Mouse (Mus musculus) lung, postnatal 0 days (tissue): Measurements from ENCODE around the gene Myl9.

Source experiments
- CTCF ChIP-seq: IDR thresholded peaks from 2 replicates; pipeline ENCODE4 v1.5.1; 2016; ENCODE audit warnings: antibody characterized with exemption, mild to moderate bottlenecking
- EP300 ChIP-seq: IDR thresholded peaks from 2 replicates; pipeline ENCODE4 v1.6.1; 2016; ENCODE audit warnings: antibody characterized with exemption, mild to moderate bottlenecking, control low read depth

- TF ChIP-seq CTCF: no peak
- TF ChIP-seq EP300: no peak
Measured at GRCm38 (mm10) chr2:156779488-156779887, 4.3 kb downstream of the Myl9 start.
